In the genomic region with DNA sequence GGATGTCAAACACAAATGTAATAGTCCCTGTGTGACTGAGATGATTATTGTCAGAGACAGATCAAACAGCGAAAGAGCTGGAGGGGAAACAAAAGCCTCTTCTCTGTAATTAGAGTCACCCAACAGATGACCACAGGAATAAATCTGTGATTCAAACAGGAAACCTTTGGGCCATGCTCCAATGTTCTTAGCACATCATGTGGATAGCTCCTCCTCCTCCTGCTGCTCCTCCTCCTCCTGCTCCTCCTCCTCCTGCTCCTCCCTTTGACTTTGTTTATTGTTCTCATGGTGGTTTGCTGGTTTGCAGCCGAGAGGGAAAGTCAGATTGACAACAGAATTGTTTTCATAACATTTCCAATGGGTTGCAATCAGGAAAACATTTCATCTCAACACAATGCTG, we compare ENCODE assay signal across 23 mouse cellular contexts. TPM values are rescaled to one million over a fixed set of nuclear protein-coding genes. Genes with fewer than 3 reads are reported as not detected.
A peak's percentile ranks its signal among the peaks of the same experiment; 100 is the strongest.
DNase-seq lines count a peak whose midpoint lies in the region; ATAC-seq and TF ChIP-seq lines count a peak whose summit lies in the region.
"Had no signal": no experiment of that assay in that cellular context is flagged by ENCODE, and none has a peak within 500 bp of the region (broad histone marks: within the 10 kb centered on the region; RNA-seq: fewer than 3 reads in every experiment).

No protein-coding gene starts in this region.

- WGBS in embryonic facial prominence, embryonic 11.5 days = 39% methylated on average over 2 of the region's 2 CpGs
- WGBS in embryonic facial prominence, embryonic 10.5 days = 44% methylated on average over 2 of the region's 2 CpGs
- WGBS in liver, adult 2 months = 54% methylated on average over 2 of the region's 2 CpGs
- 64% methylated on average over 2 of the region's 2 CpGs for WGBS in liver, embryonic 12.5 days (ENCODE audit: insufficient replicate concordance)

- no peak for ATAC-seq in embryonic facial prominence, embryonic 11.5 days (replicated peaks; ENCODE audit: insufficient number of reproducible peaks, low FRiP score, low TSS enrichment, low read depth)
- ATAC-seq in liver, embryonic 12.5 days = no peak
- ATAC-seq: forebrain, embryonic 13.5 days had no signal

- peak; percentile 2 for DNase-seq in embryonic facial prominence, embryonic 11.5 days (ENCODE audit: low spot score)
- no peak for DNase-seq in embryonic facial prominence, embryonic 10.5 days (ENCODE audit: low spot score)
- DNase-seq in liver, adult 2 months (ENCODE audit: extremely low read depth, low read depth, low spot score) = peak; percentile 15
- DNase-seq in Muller cell, postnatal 12 days (ENCODE audit: inconsistent ontology term) = peak; percentile 71
- peak; percentile 5 for DNase-seq in retina, embryonic 14.5 days (ENCODE audit: low spot score)
- DNase-seq in cerebellum, postnatal 4 days (ENCODE audit: low spot score in 2 of 2) = no peak
- DNase-seq: adrenal gland, adult 2 months; cerebellum, postnatal 25 days; gastrocnemius, postnatal 25 days; kidney, adult 11 months; right cerebral cortex, adult 18-20 months; thymus, postnatal 25 days had no signal

- no peaks in the 10 kb centered on the region for H3K4me1 ChIP-seq in embryonic facial prominence, embryonic 11.5 days (ENCODE audit: control insufficient read depth, insufficient read depth, low read length)
- 0 out of 2 replicates have a peak, but pooled peaks cover 4% of the 10 kb centered on the region for H3K4me1 ChIP-seq in embryonic facial prominence, embryonic 10.5 days
- no peaks in the 10 kb centered on the region for H3K4me1 ChIP-seq in liver, adult 2 months (ENCODE audit: control insufficient read depth, insufficient read depth, low read length)
- H3K4me1 ChIP-seq in liver, embryonic 12.5 days = no peaks in the 10 kb centered on the region
- H3K4me1 ChIP-seq: forebrain, embryonic 13.5 days; limb, embryonic 10.5 days; lung, embryonic 15.5 days had no signal

- no peaks in the 10 kb centered on the region for H3K9me3 ChIP-seq in embryonic facial prominence, embryonic 11.5 days (replicated peaks; ENCODE audit: control insufficient read depth, low read length)
- no peaks in the 10 kb centered on the region for H3K9me3 ChIP-seq in embryonic facial prominence, embryonic 10.5 days
- no peaks in the 10 kb centered on the region for H3K9me3 ChIP-seq in liver, embryonic 12.5 days (replicated peaks)
- H3K9me3 ChIP-seq: forebrain, embryonic 13.5 days; G1E; limb, embryonic 10.5 days; lung, embryonic 15.5 days had no signal

- TF ChIP-seq POLR2A in liver, adult 2 months (IDR thresholded peaks at IDR 0.05; ENCODE audit: extremely low read depth, insufficient read depth, low read length) = no peak

- no peaks in the 10 kb centered on the region for H3K79me2 ChIP-seq in liver, adult 2 months (ENCODE audit: control insufficient read depth, insufficient read depth, low read length)

- H3K27me3 ChIP-seq in embryonic facial prominence, embryonic 11.5 days (ENCODE audit: control insufficient read depth, insufficient read depth, low read length) = no peaks in the 10 kb centered on the region
- H3K27me3 ChIP-seq in embryonic facial prominence, embryonic 10.5 days (replicated peaks; ENCODE audit: low read depth, poor library complexity, severe bottlenecking) = 0 out of 2 replicates have a peak, but pooled peaks cover 7% of the 10 kb centered on the region
- no peaks in the 10 kb centered on the region for H3K27me3 ChIP-seq in liver, adult 2 months (ENCODE audit: control insufficient read depth, insufficient read depth, low read length)
- no peaks in the 10 kb centered on the region for H3K27me3 ChIP-seq in liver, embryonic 12.5 days (replicated peaks)
- H3K27me3 ChIP-seq: forebrain, embryonic 13.5 days; lung, embryonic 15.5 days had no signal

- H3K27ac ChIP-seq in embryonic facial prominence, embryonic 11.5 days (replicated peaks; ENCODE audit: low read depth, low read length) = no peak overlapping the region
- H3K27ac ChIP-seq in embryonic facial prominence, embryonic 10.5 days (replicated peaks) = no peak overlapping the region
- no peak overlapping the region for H3K27ac ChIP-seq in liver, adult 2 months (replicated peaks; ENCODE audit: insufficient read depth, low read depth, low read length)
- no peak overlapping the region for H3K27ac ChIP-seq in liver, embryonic 12.5 days
- H3K27ac ChIP-seq: forebrain, embryonic 13.5 days; layer of hippocampus, adult 2 months; left cerebral cortex, adult 2 months; limb, embryonic 10.5 days; lung, embryonic 15.5 days; stomach, postnatal 0 days had no signal

- no peak overlapping the region for H3K9ac ChIP-seq in embryonic facial prominence, embryonic 11.5 days (replicated peaks; ENCODE audit: low read length)
- no peak overlapping the region for H3K9ac ChIP-seq in liver, adult 2 months (ENCODE audit: low read depth, low read length)
- no peak overlapping the region for H3K9ac ChIP-seq in liver, embryonic 12.5 days
- H3K9ac ChIP-seq: forebrain, embryonic 13.5 days; lung, embryonic 15.5 days had no signal

- no peak for TF ChIP-seq CTCF in liver, adult 2 months (IDR thresholded peaks at IDR 0.05; ENCODE audit: low read depth, low read length)

- no peak overlapping the region for H3K4me2 ChIP-seq in embryonic facial prominence, embryonic 11.5 days (ENCODE audit: low read depth, low read length)
- H3K4me2 ChIP-seq in liver, embryonic 12.5 days = no peak overlapping the region
- H3K4me2 ChIP-seq: forebrain, embryonic 13.5 days; liver, embryonic 11.5 days; lung, embryonic 15.5 days had no signal

- no peak overlapping the region for H3K4me3 ChIP-seq in embryonic facial prominence, embryonic 11.5 days (ENCODE audit: low read depth, low read length)
- no peak overlapping the region for H3K4me3 ChIP-seq in embryonic facial prominence, embryonic 10.5 days
- no peak overlapping the region for H3K4me3 ChIP-seq in liver, adult 2 months (ENCODE audit: insufficient read depth, low read depth, low read length)
- H3K4me3 ChIP-seq in liver, embryonic 12.5 days = no peak overlapping the region
- H3K4me3 ChIP-seq: erythroblast, embryonic 14.5 days; forebrain, embryonic 13.5 days; layer of hippocampus, adult 2 months; left cerebral cortex, adult 2 months; limb, embryonic 10.5 days; lung, embryonic 15.5 days had no signal

- H3K36me3 ChIP-seq in embryonic facial prominence, embryonic 11.5 days (replicated peaks; ENCODE audit: control insufficient read depth, insufficient read depth, low read depth, low read length) = no peaks in the 10 kb centered on the region
- H3K36me3 ChIP-seq in embryonic facial prominence, embryonic 10.5 days (replicated peaks) = no peaks in the 10 kb centered on the region
- H3K36me3 ChIP-seq in liver, adult 2 months (ENCODE audit: control insufficient read depth, insufficient read depth, low read length) = no peaks in the 10 kb centered on the region
- no peaks in the 10 kb centered on the region for H3K36me3 ChIP-seq in liver, embryonic 12.5 days
- H3K36me3 ChIP-seq: G1E; limb, embryonic 10.5 days; lung, embryonic 15.5 days had no signal

RNA-seq across cellular contexts. Expression of a gene that starts 28.1 kb away (rescaled TPM):
- polyA plus RNA-seq in embryonic facial prominence, embryonic 11.5 days (2014; fragmentation: Nextera tagmentation; extraction: Ambion mirVana) = 0.04 and 0.21 TPM in 2 replicates
- 0.05 and 0.08 TPM in 2 replicates for polyA plus RNA-seq in embryonic facial prominence, embryonic 10.5 days (2016; fragmentation: Nextera tagmentation; extraction: Ambion mirVana)
- total RNA-seq in liver, adult 2 months (2014; rRNA removed) = 1.0 and 2.3 TPM in 2 replicates
- polyA plus RNA-seq in liver, adult 2 months (2012; rRNA removed) = 2.5 and 4.2 TPM in 2 replicates
- 2.2 and 2.5 TPM in 2 replicates for polyA plus RNA-seq in liver, embryonic 12.5 days (2016; fragmentation: Nextera tagmentation; extraction: Ambion mirVana)
- total RNA-seq: monocyte, adult 5-6 weeks had no signal
- polyA plus RNA-seq: erythroblast, embryonic 14.5 days; limb, embryonic 10.5 days had no signal

Comparison
In these comparisons a context has a peak if more than half of its experiments do, and no peak if none do; other contexts are left out.
1. DNase-seq: peak in embryonic facial prominence, embryonic 11.5 days (single experiment), liver, adult 2 months (single experiment), Muller cell, postnatal 12 days (single experiment) and retina, embryonic 14.5 days (single experiment); none in embryonic facial prominence, embryonic 10.5 days (single experiment) and cerebellum, postnatal 4 days (0 of 2).